Mouse (Mus musculus) lung, postnatal 10 days (tissue): ENCODE results near the gene Gm20716.

Source experiments
- DNase-seq: peaks from one replicate; pipeline ENCODE4 v3.0.0; 2021

The Gm20716 gene

GRCm38 (mm10) chr2:168223326-168223725 is 6.8 kb downstream of the Gm20716 start:
- no peak for DNase-seq

DNA sequence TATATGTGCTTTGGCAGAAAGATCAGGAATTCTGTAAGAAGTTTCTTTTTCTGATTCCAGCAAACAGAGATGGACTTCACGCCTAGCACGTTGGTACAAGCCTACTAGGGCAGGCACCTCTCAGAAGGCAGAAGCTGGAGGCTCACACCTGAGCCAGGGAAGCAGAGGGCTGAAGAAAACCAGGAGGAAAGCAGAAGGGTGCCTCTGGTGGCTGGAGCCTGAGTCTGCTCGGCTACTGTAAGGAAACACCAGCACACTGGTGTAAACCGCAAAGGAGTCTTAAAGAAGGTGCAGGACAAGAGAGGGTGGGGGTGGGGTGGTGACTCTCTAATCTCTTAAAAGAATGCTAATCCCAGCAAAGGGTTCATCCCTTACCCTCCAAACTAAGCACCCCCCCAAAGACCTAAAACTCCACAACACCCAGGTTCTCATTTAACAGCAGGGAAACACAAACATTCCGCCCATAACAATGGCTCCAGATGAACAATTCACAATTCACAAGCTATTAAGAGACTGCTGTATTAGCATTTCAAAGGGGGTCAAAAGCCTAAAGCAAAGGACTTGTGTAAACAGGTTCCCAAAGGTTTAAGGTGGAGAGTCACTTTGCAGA is 16.3 kb downstream of the Gm20716 start:
- no peak for DNase-seq

GRCm38 (mm10) chr2:168207883-168208282 is 22.3 kb downstream of the Gm20716 start:
- no peak for DNase-seq

DNA sequence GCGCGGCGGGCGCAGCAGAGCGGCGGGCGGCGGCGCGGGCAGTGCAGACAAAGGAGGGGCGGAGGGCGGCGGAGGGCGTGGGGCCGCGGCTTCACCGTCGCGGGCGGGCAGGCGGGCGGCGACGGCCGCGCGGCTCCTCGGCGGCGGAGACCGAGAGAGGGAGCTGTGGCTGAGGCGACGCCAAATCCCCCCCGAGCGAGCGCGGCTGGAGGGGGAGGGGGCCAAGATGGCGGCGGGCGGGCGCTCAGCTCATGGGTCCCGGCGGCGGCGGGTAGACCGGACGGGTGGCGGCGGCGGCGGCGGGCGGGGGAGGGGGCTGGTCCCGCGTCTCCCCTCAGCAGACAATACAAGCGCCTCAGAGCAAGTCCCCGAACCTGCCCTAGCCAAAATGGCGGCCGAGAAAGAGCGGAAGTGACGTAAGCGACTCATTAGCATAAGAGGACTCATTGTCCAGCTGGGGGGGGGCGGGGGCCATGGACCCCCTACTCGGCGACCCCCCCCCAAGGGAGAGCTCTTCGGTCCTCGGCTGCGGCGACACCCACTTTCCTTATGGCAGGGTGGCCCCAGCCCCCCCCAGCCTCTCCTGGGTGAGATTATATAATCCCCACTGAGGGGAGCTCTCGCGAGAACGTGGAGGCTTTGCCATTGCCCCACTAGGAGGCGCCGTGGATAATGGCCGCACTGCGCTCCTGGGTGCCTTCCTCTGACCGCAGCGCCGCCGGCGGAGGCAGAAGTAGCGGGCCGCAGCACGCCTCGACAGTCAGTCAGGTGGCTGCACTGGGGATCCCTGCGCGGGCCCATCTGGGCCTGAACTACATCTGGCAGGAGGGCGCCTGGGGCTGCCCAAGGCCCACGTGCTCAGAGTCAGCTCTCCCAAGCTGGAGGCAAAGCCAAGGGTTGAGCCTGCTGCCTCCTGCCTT is 23.2 kb downstream of the Gm20716 start, which contains the start of gene Adnp:
Adnp (minus strand) TSS at position 388 of the 920 bp plus-strand sequence.
- peak; percentile 99 for DNase-seq

- DNase-seq, result peak; percentile 32
Observed at GRCm38 (mm10) chr2:168205681-168206631, 24.2 kb downstream of the Gm20716 start.

DNA sequence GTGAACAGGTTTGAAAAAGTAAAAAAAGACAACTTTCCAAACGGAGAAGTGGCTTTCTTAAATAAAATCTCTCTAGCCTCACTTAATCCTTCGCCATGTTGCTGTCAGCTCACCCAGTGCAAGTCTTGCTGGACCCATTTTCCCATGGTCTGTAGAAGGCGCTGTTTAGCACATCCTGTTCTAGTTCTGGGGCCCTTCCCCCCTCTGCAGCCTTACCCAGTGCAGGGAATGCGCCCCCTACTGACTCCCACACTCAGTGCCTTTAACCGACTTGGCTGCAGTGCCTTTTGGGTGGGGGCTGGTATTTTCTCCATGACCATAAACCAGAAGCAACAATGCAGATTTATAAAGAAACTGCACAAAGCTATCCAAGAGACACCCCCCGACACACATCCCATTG is 24.9 kb downstream of the Gm20716 start:
- peak; percentile 97 for DNase-seq

DNA sequence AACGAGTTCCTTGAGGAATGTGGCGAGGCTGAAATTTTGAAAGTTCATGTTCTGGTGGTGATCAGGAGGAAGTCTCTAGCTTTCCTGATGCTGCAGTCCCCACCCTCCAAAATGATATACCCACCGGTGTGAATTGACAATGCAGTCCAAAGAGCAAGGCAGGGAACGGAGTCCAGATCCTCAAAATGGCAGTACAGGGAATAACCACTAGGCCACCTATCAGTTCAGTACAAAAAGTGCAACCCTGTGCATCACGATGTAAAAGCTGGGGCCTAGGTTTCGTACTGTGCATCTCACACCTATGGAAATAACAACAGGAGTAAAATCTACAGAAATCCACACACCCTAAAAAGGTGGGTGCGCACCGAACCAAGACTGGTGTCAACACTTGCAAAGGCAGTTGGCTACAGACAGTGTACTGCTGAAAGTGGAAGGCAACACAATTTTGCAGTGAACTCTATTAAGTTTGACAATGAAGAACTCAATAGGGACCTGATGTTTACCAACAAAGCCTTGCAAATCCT is 25.6 kb downstream of the Gm20716 start:
- no peak for DNase-seq

GRCm38 (mm10) chr2:168200014-168200691 is 30.0 kb downstream of the Gm20716 start:
- no peak for DNase-seq

DNA sequence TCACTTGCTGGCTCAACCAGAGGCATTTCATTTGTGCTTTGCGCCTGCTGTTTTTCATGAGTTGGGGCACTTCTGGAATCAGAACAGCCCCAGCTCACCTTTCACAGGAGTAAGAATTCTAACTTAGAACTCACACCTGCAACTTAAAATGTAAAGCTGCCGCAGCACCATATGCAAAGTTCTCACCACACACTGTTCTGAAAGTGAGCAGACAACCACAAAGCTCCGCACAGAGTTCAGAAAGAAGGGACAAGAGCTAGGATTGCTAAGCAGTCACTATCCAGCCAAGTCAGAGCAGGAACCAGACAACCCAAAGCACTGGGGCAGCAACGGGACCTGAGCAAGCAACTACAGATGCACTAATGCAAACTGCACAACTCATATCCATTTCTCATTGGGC is 30.7 kb downstream of the Gm20716 start:
- no peak for DNase-seq

DNA sequence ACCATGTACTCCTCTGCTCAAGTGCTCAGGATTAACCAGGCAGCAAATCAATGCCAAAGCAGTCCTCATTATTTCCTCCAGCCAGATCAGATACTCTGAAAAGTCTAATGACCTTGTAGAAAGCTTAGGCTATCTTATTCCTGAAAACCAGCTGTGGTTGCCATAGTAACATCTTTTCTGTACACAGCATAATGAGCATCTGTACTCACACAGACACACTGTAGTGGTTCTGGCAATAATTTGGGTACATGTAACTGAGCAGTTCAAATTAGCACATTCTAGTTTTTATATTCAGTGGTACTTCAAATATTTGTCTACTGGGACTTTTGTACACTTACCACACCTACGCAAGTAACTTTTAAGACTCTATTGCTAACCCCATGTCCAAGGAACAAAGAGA is 31.7 kb downstream of the Gm20716 start:
- no peak for DNase-seq

- no peak for DNase-seq
Observed at GRCm38 (mm10) chr2:168195721-168196120, 34.4 kb downstream of the Gm20716 start.

GRCm38 (mm10) chr2:168193685-168194084 is 36.5 kb downstream of the Gm20716 start:
- DNase-seq, result no peak

GRCm38 (mm10) chr2:168191856-168192255 is 38.3 kb downstream of the Gm20716 start:
- DNase-seq, result no peak

GRCm38 (mm10) chr2:168175946-168176345 is 54.2 kb downstream of the Gm20716 start:
- DNase-seq, result no peak

DNA sequence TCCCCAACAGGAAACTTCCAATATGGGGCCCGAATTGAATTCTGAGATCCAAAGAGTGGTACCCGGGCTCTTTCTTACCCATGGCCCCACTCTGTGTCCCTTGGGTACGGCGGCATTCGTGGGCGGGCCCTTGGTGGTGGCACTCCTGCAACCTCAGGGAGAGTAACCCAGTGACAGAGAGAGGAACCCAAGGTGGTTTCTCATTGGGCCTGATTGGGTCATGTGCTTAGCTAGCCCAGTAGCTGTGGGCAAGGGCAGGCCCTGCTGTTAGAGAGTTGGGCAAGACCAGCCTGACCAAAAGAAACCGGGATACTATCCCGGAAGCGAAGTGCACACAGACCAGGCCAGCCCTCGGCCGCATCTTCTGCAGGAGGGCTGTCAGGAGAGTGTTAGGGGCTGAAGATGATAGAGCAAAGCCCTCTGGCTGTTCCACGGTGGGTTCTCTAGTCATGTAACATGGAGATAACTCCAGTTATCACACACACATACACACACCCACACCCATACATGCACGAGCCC is 59.9 kb downstream of the Gm20716 start:
- DNase-seq, result peak; percentile 82

- peak; percentile 9 for DNase-seq
Observed at GRCm38 (mm10) chr2:168169800-168170113, 60.4 kb downstream of the Gm20716 start.

DNA sequence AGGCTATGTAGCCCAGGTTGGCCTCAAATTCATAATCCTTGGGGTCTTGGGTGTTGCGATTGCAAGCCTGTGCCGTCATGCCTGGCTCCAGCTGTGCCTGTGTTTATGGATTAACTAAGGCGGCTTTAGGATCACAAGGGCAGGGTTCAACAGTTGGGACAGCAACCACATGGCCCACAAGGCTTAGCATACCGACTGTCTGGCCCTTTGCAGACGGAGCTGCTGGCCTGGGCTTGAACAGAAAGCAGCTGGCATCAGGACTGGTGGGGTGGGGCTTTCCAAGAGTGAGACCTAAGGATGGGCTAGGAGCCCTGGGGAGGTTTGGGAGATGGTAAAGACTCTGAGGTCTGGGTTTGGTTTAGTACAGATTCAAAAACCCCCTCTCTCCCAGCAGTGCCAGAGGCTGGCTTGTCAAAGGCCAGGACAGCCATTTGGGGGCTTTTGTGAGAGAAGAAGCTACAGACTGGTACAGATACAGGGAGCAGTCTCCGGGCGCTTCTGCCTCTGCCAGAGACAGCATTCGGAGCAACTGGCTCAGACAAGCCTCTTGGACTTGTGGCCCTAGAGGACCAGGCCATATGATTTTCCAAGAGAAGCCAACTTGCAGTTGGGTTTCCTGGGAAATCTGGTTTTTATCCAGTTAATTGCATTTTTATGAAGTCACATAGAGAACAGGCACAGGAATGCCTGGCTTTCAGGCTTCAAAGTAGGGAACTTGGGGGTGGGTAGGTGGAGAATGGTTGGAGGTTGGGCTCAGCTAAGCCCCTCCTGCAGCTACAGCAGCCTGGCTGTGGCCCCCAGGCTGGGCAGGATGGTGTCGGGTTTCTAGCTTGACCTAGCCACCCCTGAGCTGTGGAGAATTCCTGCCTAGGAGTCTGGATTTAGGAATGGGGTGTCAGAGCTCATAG is 61.0 kb downstream of the Gm20716 start:
- peak; percentile 72 for DNase-seq

GRCm38 (mm10) chr2:168167781-168168180 is 62.4 kb downstream of the Gm20716 start:
- no peak for DNase-seq

- peak; percentile 78 for DNase-seq
Observed at GRCm38 (mm10) chr2:168166750-168167460, 63.3 kb downstream of the Gm20716 start.

GRCm38 (mm10) chr2:168161978-168162377 is 68.2 kb downstream of the Gm20716 start:
- DNase-seq, result peak; percentile 39
